Mouse (Mus musculus) hindbrain, embryonic 16.5 days (tissue): Measurements from ENCODE around the gene Rfx2. TPM values are rescaled to one million over a fixed set of nuclear protein-coding genes. Genes with fewer than 3 reads are reported as not detected.

Experiments
- ATAC-seq: fragments of 200-750 bp; cut with Nextera tagmentation; 2 replicates; pipeline ENCODE4 v1.8.0; 2017; ENCODE audit warnings: moderate TSS enrichment, moderate library complexity
- H3K27ac ChIP-seq: fragments of 300-500 bp; sonication (generic); 2 replicates; pipeline ENCODE4 v1.5.1; 2014; ENCODE audit warnings: low read depth, mild to moderate bottlenecking, control low read depth, low read length, moderate library complexity
- H3K27me3 ChIP-seq: fragments of 300-500 bp; sonication (generic); replicated peaks from 2 replicates; pipeline ENCODE4 v1.6.1; 2014; ENCODE audit warnings: low read length; ENCODE audit not compliant: control insufficient read depth, insufficient read depth
- H3K36me3 ChIP-seq: fragments of 300-500 bp; sonication (generic); 2 replicates; pipeline ENCODE4 v1.6.1; 2014; ENCODE audit warnings: mild to moderate bottlenecking, low read length, moderate library complexity, mixed read lengths; ENCODE audit not compliant: control insufficient read depth, insufficient read depth
- H3K4me1 ChIP-seq: fragments of 300-500 bp; sonication (generic); 2 replicates; pipeline ENCODE4 v1.6.1; 2014; ENCODE audit warnings: low read depth, low read length; ENCODE audit not compliant: control insufficient read depth, insufficient read depth
- H3K4me2 ChIP-seq: fragments of 300-500 bp; sonication (generic); 2 replicates; pipeline ENCODE4 v1.6.1; 2014; ENCODE audit warnings: mild to moderate bottlenecking, low read length, control low read depth, moderate library complexity
- H3K4me3 ChIP-seq: fragments of 300-500 bp; sonication (generic); 2 replicates; pipeline ENCODE4 v1.5.1; 2014; ENCODE audit warnings: mild to moderate bottlenecking, low read length, control low read depth, moderate library complexity
- H3K9ac ChIP-seq: fragments of 300-500 bp; sonication (generic); 2 replicates; pipeline ENCODE4 v1.6.1; 2014; ENCODE audit warnings: low read depth, mild to moderate bottlenecking, control low read depth, low read length, moderate library complexity
- H3K9me3 ChIP-seq: fragments of 300-500 bp; sonication (generic); 2 replicates; pipeline ENCODE4 v1.6.1; 2014; ENCODE audit warnings: mild to moderate bottlenecking, low read length, moderate library complexity; ENCODE audit not compliant: control insufficient read depth
- WGBS: fragments of 180-500 bp; shearing (Covaris S2); extraction: QIAGEN DNeasy Blood & Tissue Kit; methylation state at CpG from one replicate; pipeline ENCODE4 v1.1.7; 2014; 5-methylcytosine and 5-hydroxymethylcytosine counted together
- polyA plus RNA-seq: library from polyadenylated mRNA; unstranded; fragments of >200 nt; fragmentation: Nextera tagmentation; extraction: Ambion mirVana; gene quantifications from 2 replicates; pipeline ENCODE4 v1.2.1, GENCODE M21; 2015

Rfx2 gene
- polyA plus RNA-seq, 1 experiment from 2014 or later, result 4.9 TPM

GRCm38 (mm10) chr17:56805784-56806183 is 25.0 kb downstream of the Rfx2 start:
- Histone ChIP-seq H3K27ac (no peak overlapping the region), H3K4me1 (peaks cover 9% of the 10 kb centered on the region), H3K4me3 (no peak overlapping the region), H3K36me3 (no peaks in the 10 kb centered on the region), H3K9me3 (no peaks in the 10 kb centered on the region), H3K27me3 (no peaks in the 10 kb centered on the region), H3K4me2 (no peak overlapping the region), H3K9ac (no peak overlapping the region)
- WGBS, result 100% methylated on average over 1 of the region's 1 CpGs
- ATAC-seq, result no peak

DNA sequence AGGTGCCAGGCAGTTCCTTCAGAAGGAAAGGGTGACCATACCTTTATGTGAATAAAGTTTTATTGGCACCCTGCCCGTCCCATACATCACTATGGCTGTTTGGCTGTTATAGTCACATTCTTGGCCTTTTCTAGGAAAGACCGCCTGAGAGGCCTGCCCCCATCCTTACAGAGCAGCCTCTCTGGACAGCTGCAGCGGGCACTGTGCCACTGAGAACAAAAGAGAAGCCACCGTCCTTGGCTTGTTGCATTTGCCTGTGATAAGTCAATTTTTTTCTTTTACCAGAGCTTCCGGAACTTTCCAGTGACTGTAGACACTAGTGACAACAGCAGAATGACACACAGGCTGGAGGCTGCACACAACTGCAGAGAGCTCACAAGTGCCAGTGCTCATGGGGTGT is 25.9 kb downstream of the Rfx2 start:
- WGBS, result 52% methylated on average over 5 of the region's 5 CpGs
- H3K9ac ChIP-seq, result no peak overlapping the region
- 0 out of 2 replicates have a peak overlapping the region, but pooled peaks have one; percentile 1 for H3K27ac ChIP-seq
- H3K4me2 ChIP-seq, result no peak overlapping the region
- no peak overlapping the region for H3K4me3 ChIP-seq
- ATAC-seq, result 0 out of 2 replicates have a peak, but pooled peaks have one; percentile 20
- H3K4me1 ChIP-seq, result peaks cover 1% of the 10 kb centered on the region; the same call in 1 of the 2 replicates
- no peaks in the 10 kb centered on the region for H3K27me3 ChIP-seq
- no peaks in the 10 kb centered on the region for H3K36me3 ChIP-seq
- H3K9me3 ChIP-seq, result no peaks in the 10 kb centered on the region

GRCm38 (mm10) chr17:56802065-56802464 is 28.7 kb downstream of the Rfx2 start:
- no peak overlapping the region for H3K4me2 ChIP-seq
- H3K9ac ChIP-seq, result no peak overlapping the region
- H3K27me3 ChIP-seq, result no peaks in the 10 kb centered on the region
- no peak overlapping the region for H3K27ac ChIP-seq
- WGBS, result 89% methylated on average over 8 of the region's 8 CpGs
- no peaks in the 10 kb centered on the region for H3K9me3 ChIP-seq
- H3K36me3 ChIP-seq, result no peaks in the 10 kb centered on the region
- no peak overlapping the region for H3K4me3 ChIP-seq
- H3K4me1 ChIP-seq, result no peaks in the 10 kb centered on the region
- ATAC-seq, result no peak

DNA sequence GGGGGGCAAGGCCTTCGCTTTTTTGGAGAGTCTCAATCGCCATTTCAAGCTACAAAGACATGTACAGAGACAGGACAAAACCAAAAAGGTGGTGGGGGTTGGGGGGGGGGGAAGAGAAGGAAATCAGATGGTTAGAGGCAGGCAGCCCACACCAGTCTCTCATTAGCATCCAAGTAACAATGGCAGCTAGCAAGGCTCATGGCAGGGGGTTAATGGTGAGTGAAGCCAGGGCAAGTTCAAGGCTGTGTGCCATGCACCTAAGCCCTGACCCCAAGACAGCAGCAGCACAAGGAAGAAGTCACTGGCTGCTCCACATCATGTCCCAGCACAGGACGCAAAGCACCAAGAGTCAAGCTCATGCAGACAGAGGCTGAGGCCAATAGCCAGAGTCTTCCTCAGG is 31.5 kb downstream of the Rfx2 start:
- Histone ChIP-seq H3K4me1 (no peaks in the 10 kb centered on the region), H3K4me2 (no peak overlapping the region), H3K9ac (no peak overlapping the region), H3K4me3 (no peak overlapping the region), H3K36me3 (no peaks in the 10 kb centered on the region), H3K9me3 (no peaks in the 10 kb centered on the region), H3K27me3 (no peaks in the 10 kb centered on the region), H3K27ac (no peak overlapping the region)
- ATAC-seq, result no peak
- WGBS, result 81% methylated on average over 3 of the region's 3 CpGs

GRCm38 (mm10) chr17:56793614-56794319 is 37.0 kb downstream of the Rfx2 start:
- 72% methylated on average over 6 of the region's 6 CpGs for WGBS

DNA sequence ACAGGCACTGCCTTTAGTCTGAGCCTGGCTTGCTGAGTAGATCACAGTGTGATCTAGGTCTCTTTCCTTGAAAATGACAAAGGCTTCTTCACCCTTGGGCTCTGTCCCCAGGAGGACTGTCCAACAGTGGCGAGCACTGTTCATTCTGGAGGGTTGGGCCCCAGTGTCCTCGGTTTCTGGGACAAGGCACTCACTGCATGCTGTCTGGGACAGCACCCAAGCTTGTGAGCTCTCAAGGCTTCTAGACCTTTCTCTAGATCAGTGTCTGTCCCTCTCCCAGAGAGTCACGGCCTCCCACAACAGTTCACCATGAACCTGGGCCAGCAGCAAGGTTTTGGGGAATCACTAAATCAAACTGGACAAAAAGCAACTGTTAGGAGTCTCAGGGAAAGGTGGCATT is 38.2 kb downstream of the Rfx2 start:
- Histone ChIP-seq H3K27ac (no peak overlapping the region), H3K4me3 (no peak overlapping the region), H3K9me3 (no peaks in the 10 kb centered on the region), H3K36me3 (no peaks in the 10 kb centered on the region), H3K4me1 (no peaks in the 10 kb centered on the region), H3K27me3 (no peaks in the 10 kb centered on the region), H3K9ac (no peak overlapping the region), H3K4me2 (no peak overlapping the region)
- whole genome bisulfite sequencing, result 87% methylated on average over 3 of the region's 3 CpGs
- no peak for ATAC-seq

More at GRCm38 (mm10) chr17:56793614-56794319, 37.0 kb downstream of the Rfx2 start:
- Histone ChIP-seq H3K4me1 (no peaks in the 10 kb centered on the region), H3K27ac (no peak overlapping the region), H3K9ac (no peak overlapping the region), H3K4me3 (no peak overlapping the region), H3K4me2 (no peak overlapping the region), H3K27me3 (no peaks in the 10 kb centered on the region), H3K9me3 (no peaks in the 10 kb centered on the region), H3K36me3 (no peaks in the 10 kb centered on the region)
- ATAC-seq, result no peak

- no peak overlapping the region for H3K27ac ChIP-seq
- H3K4me1 ChIP-seq, result no peaks in the 10 kb centered on the region
- no peak overlapping the region for H3K4me2 ChIP-seq
- no peaks in the 10 kb centered on the region for H3K27me3 ChIP-seq
- 90% methylated on average over 6 of the region's 6 CpGs for WGBS
- no peak overlapping the region for H3K9ac ChIP-seq
- H3K36me3 ChIP-seq, result no peaks in the 10 kb centered on the region
- no peaks in the 10 kb centered on the region for H3K9me3 ChIP-seq
- ATAC-seq, result no peak
- no peak overlapping the region for H3K4me3 ChIP-seq
Observed at GRCm38 (mm10) chr17:56789286-56789685, 41.5 kb downstream of the Rfx2 start.

DNA sequence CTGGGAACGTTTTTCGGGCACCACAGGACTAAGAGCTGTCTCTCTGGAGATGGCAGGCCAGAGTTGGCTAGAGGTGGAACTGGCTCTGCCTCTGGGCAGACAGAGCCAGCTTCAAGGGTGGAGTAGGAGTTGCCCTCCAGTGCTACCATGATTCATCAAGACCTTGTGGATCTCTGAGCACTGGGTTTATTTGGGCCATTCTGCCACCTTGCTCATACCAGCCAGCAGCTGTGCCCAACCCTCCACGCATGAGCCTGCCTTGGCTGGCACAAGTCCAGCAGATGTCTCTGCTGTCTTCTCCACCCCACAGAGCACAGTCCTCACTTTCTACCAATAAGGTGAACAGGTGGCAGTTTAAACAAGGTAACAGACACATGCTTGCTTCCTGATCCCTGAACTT is 41.9 kb downstream of the Rfx2 start:
- no peak overlapping the region for H3K9ac ChIP-seq
- H3K4me1 ChIP-seq, result no peaks in the 10 kb centered on the region
- no peaks in the 10 kb centered on the region for H3K27me3 ChIP-seq
- no peak overlapping the region for H3K27ac ChIP-seq
- no peak overlapping the region for H3K4me3 ChIP-seq
- ATAC-seq, result no peak
- 80% methylated on average over 3 of the region's 3 CpGs for WGBS
- no peak overlapping the region for H3K4me2 ChIP-seq
- H3K9me3 ChIP-seq, result no peaks in the 10 kb centered on the region
- no peaks in the 10 kb centered on the region for H3K36me3 ChIP-seq

DNA sequence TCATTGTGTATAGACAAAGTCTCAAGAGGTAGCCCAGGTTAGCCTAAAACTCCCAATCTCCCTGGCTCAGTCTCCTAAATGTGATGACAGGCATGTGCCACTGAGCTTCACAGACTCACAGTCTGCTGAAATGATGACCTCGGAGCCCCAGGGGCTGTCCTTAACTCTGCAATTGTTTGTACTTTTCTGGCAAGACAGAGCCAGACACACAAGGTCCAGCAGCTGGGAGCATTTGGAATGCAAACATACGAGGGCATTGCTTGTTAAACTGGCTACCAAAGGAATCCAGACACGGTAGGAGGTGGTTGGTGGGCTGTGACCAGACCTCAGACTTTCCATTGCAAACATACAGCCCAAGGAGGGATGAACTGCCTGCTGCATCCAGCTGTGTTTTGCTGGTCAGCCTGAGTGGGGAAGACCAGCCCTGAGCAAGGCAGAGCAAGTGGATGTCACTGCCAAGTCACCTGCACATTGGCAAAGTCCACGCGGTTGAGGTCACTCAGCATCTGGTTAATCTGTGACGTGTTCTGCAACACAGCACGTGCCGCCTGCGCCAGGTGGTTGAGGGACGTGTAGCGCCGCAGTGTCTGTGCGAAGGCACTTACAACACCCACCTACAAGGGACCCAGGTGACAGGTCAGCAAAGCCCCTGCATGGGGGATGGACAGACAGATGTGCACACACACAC is 50.4 kb downstream of the Rfx2 start:
- WGBS, result 84% methylated on average over 13 of the region's 13 CpGs
- ATAC-seq, result no peak
- no peaks in the 10 kb centered on the region for H3K27me3 ChIP-seq

More for the DNA sequence above, 50.4 kb downstream of the Rfx2 start:
- no peaks in the 10 kb centered on the region for H3K4me1 ChIP-seq
- no peak overlapping the region for H3K4me2 ChIP-seq
- H3K9me3 ChIP-seq, result no peaks in the 10 kb centered on the region
- H3K36me3 ChIP-seq, result no peaks in the 10 kb centered on the region
- H3K4me3 ChIP-seq, result no peak overlapping the region
- H3K27ac ChIP-seq, result no peak overlapping the region
- no peak overlapping the region for H3K9ac ChIP-seq
